Comparison of ENCODE assay signal across 9 mouse cellular contexts in the genomic region with DNA sequence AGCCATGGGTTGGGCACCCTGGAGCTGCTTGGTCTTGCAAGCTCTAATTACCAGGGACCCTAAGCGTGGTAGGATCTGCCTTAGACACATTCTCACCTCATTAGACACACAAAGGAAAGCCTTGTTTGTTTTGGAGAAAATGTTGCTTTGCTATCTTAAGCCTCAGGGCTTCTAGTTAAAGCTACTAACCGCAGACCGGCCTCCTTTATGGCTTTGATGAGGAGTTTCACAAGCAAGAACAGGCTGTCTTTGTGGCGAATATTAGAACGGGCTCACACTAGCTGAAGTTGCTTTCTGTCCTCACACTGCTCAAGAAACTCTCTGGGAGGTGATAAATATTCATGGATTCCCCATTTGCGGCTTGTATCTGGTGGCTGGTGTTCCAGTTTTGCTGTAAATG. TPM values are rescaled to one million over a fixed set of nuclear protein-coding genes. Genes with fewer than 3 reads are reported as not detected.
DNase-seq lines count a peak whose midpoint lies in the region; ATAC-seq and TF ChIP-seq lines count a peak whose summit lies in the region.
"Had no signal": no experiment of that assay in that cellular context is flagged by ENCODE, and none has a peak within 500 bp of the region (broad histone marks: within the 10 kb centered on the region; RNA-seq: fewer than 3 reads in every experiment).

No protein-coding gene starts in this region.

- ATAC-seq in heart, embryonic 12.5 days (ENCODE audit: insufficient number of reproducible peaks, low FRiP score): no peak
- ATAC-seq in midbrain, embryonic 11.5 days (ENCODE audit: low FRiP score): no peak
- no peak for ATAC-seq in midbrain, embryonic 15.5 days (replicated peaks)
- peak; percentile 63 for ATAC-seq in forebrain, postnatal 0 days
- ATAC-seq in limb, embryonic 15.5 days (ENCODE audit: insufficient number of reproducible peaks, low FRiP score, low TSS enrichment, low read depth): 0 out of 2 replicates have a peak, but pooled peaks have one; percentile 22
- ATAC-seq in CD4-positive, CD25-positive, alpha-beta regulatory T cell, adult 4 months: no peak

- H3K4me1 ChIP-seq in heart, embryonic 12.5 days (replicated peaks): peaks cover 14% of the 10 kb centered on the region
- H3K4me1 ChIP-seq in midbrain, embryonic 11.5 days (ENCODE audit: control insufficient read depth, insufficient read depth, low read length): no peaks in the 10 kb centered on the region
- no peaks in the 10 kb centered on the region for H3K4me1 ChIP-seq in midbrain, embryonic 15.5 days
- H3K4me1 ChIP-seq in forebrain, postnatal 0 days (ENCODE audit: insufficient read depth): no peaks in the 10 kb centered on the region
- peaks cover 41% of the 10 kb centered on the region for H3K4me1 ChIP-seq in limb, embryonic 15.5 days

- 36% methylated on average over 6 of the region's 6 CpGs for WGBS in heart, embryonic 12.5 days
- 59% methylated on average over 6 of the region's 6 CpGs for WGBS in midbrain, embryonic 11.5 days
- 40% methylated on average over 6 of the region's 6 CpGs for WGBS in midbrain, embryonic 15.5 days
- 13% methylated on average over 6 of the region's 6 CpGs for WGBS in forebrain, postnatal 0 days
- WGBS in limb, embryonic 15.5 days: 16% methylated on average over 6 of the region's 6 CpGs

- H3K27ac ChIP-seq in heart, embryonic 12.5 days (ENCODE audit: poor library complexity, severe bottlenecking): no peak overlapping the region
- no peak overlapping the region for H3K27ac ChIP-seq in midbrain, embryonic 11.5 days (ENCODE audit: low read depth, low read length)
- no peak overlapping the region for H3K27ac ChIP-seq in midbrain, embryonic 15.5 days
- H3K27ac ChIP-seq in forebrain, postnatal 0 days (ENCODE audit: low read depth, low read length): no peak overlapping the region
- H3K27ac ChIP-seq in limb, embryonic 15.5 days: peak overlapping the region; percentile 59; the same call in 1 of the 2 replicates

- no peak overlapping the region for H3K4me3 ChIP-seq in heart, embryonic 12.5 days
- H3K4me3 ChIP-seq in midbrain, embryonic 11.5 days (ENCODE audit: low read depth, low read length): no peak overlapping the region
- H3K4me3 ChIP-seq in midbrain, embryonic 15.5 days: no peak overlapping the region
- no peak overlapping the region for H3K4me3 ChIP-seq in forebrain, postnatal 0 days (ENCODE audit: low read depth, low read length)
- H3K4me3 ChIP-seq in limb, embryonic 15.5 days: no peak overlapping the region

- no peaks in the 10 kb centered on the region for H3K9me3 ChIP-seq in heart, embryonic 12.5 days (replicated peaks)
- no peaks in the 10 kb centered on the region for H3K9me3 ChIP-seq in midbrain, embryonic 11.5 days (ENCODE audit: control insufficient read depth, low read length)
- no peaks in the 10 kb centered on the region for H3K9me3 ChIP-seq in midbrain, embryonic 15.5 days
- no peaks in the 10 kb centered on the region for H3K9me3 ChIP-seq in forebrain, postnatal 0 days (ENCODE audit: low read length)
- no peaks in the 10 kb centered on the region for H3K9me3 ChIP-seq in limb, embryonic 15.5 days

- H3K27me3 ChIP-seq in heart, embryonic 12.5 days (replicated peaks): no peaks in the 10 kb centered on the region
- H3K27me3 ChIP-seq in midbrain, embryonic 11.5 days (ENCODE audit: control insufficient read depth, insufficient read depth, low read length): no peaks in the 10 kb centered on the region
- no peaks in the 10 kb centered on the region for H3K27me3 ChIP-seq in midbrain, embryonic 15.5 days (replicated peaks)
- no peaks in the 10 kb centered on the region for H3K27me3 ChIP-seq in forebrain, postnatal 0 days (ENCODE audit: insufficient read depth, low read length)
- no peaks in the 10 kb centered on the region for H3K27me3 ChIP-seq in limb, embryonic 15.5 days

- H3K9ac ChIP-seq in heart, embryonic 12.5 days: no peak overlapping the region
- H3K9ac ChIP-seq in midbrain, embryonic 11.5 days (ENCODE audit: low read length): no peak overlapping the region
- H3K9ac ChIP-seq in midbrain, embryonic 15.5 days: no peak overlapping the region
- H3K9ac ChIP-seq in forebrain, postnatal 0 days: no peak overlapping the region
- H3K9ac ChIP-seq in limb, embryonic 15.5 days: no peak overlapping the region

- H3K4me2 ChIP-seq in heart, embryonic 12.5 days: no peak overlapping the region
- H3K4me2 ChIP-seq in midbrain, embryonic 11.5 days: no peak overlapping the region
- H3K4me2 ChIP-seq in midbrain, embryonic 15.5 days: no peak overlapping the region
- H3K4me2 ChIP-seq in forebrain, postnatal 0 days (ENCODE audit: low read depth): no peak overlapping the region
- H3K4me2 ChIP-seq in limb, embryonic 15.5 days: no peak overlapping the region

- peak; percentile 92 for DNase-seq in heart, adult 11 months
- peak; percentile 62 for DNase-seq in midbrain, embryonic 11.5 days (ENCODE audit: low spot score, missing footprints)
- no peak for DNase-seq in forebrain, postnatal 0 days
- DNase-seq in adrenal gland, postnatal 4 days (ENCODE audit: low spot score in 2 of 2): no peak
- DNase-seq: cerebellum, postnatal 10 days had no signal

- no peak for TF ChIP-seq CTCF in forebrain, postnatal 0 days (IDR thresholded peaks at IDR 0.05; ENCODE audit: low read depth)

- H3K36me3 ChIP-seq in heart, embryonic 12.5 days: no peaks in the 10 kb centered on the region
- no peaks in the 10 kb centered on the region for H3K36me3 ChIP-seq in midbrain, embryonic 11.5 days (ENCODE audit: control insufficient read depth, insufficient read depth, low read length)
- H3K36me3 ChIP-seq in midbrain, embryonic 15.5 days (replicated peaks): no peaks in the 10 kb centered on the region
- no peaks in the 10 kb centered on the region for H3K36me3 ChIP-seq in forebrain, postnatal 0 days (ENCODE audit: insufficient read depth)
- 0 out of 2 replicates have a peak, but pooled peaks cover 3% of the 10 kb centered on the region for H3K36me3 ChIP-seq in limb, embryonic 15.5 days

RNA-seq across cellular contexts. Expression of a gene that starts 10.5 kb away (rescaled TPM):
- polyA plus RNA-seq in heart, embryonic 12.5 days (2016; fragmentation: Nextera tagmentation; extraction: Ambion mirVana): 5.0 and 6.0 TPM in 2 replicates
- polyA plus RNA-seq in midbrain, embryonic 11.5 days (2014; fragmentation: Nextera tagmentation; extraction: Ambion mirVana): 3.0 and 4.3 TPM in 2 replicates
- 1.5 and 1.8 TPM in 2 replicates for polyA plus RNA-seq in midbrain, embryonic 15.5 days (2015; fragmentation: Nextera tagmentation; extraction: Ambion mirVana)
- 4.0 and 6.1 TPM in 2 replicates for total RNA-seq in forebrain, postnatal 0 days (2014; rRNA removed)
- polyA plus RNA-seq in forebrain, postnatal 0 days (2015; fragmentation: Nextera tagmentation; extraction: Ambion mirVana): 0.78 and 1.7 TPM in 2 replicates
- 10.7 and 11.0 TPM in 2 replicates for polyA plus RNA-seq in limb, embryonic 15.5 days (2015; fragmentation: Nextera tagmentation; extraction: Ambion mirVana)
- under 1 TPM; 0.15 to 0.51 TPM for polyA plus RNA-seq in CD4-positive, CD25-positive, alpha-beta regulatory T cell, adult 4 months (2017; shearing (Covaris generic))
- 10 to 100 TPM; 15.5 to 16.8 TPM for total RNA-seq in adrenal gland, postnatal 4 days (2021)

RNA-seq across cellular contexts. Expression of a gene that starts 22.1 kb away (rescaled TPM):
- polyA plus RNA-seq in heart, embryonic 12.5 days (2016; fragmentation: Nextera tagmentation; extraction: Ambion mirVana): 58.9 and 63.6 TPM in 2 replicates
- 86.5 and 100 TPM in 2 replicates for polyA plus RNA-seq in midbrain, embryonic 11.5 days (2014; fragmentation: Nextera tagmentation; extraction: Ambion mirVana)
- polyA plus RNA-seq in midbrain, embryonic 15.5 days (2015; fragmentation: Nextera tagmentation; extraction: Ambion mirVana): 50.8 and 52.8 TPM in 2 replicates
- total RNA-seq in forebrain, postnatal 0 days (2014; rRNA removed): 67.6 and 78.5 TPM in 2 replicates
- polyA plus RNA-seq in forebrain, postnatal 0 days (2015; fragmentation: Nextera tagmentation; extraction: Ambion mirVana): 17.7 and 25.2 TPM in 2 replicates
- 50.5 and 57.0 TPM in 2 replicates for polyA plus RNA-seq in limb, embryonic 15.5 days (2015; fragmentation: Nextera tagmentation; extraction: Ambion mirVana)
- 10 to 100 TPM; 44.4 to 57.1 TPM for polyA plus RNA-seq in CD4-positive, CD25-positive, alpha-beta regulatory T cell, adult 4 months (2017; shearing (Covaris generic))
- 100 to 1,000 TPM in 1 of 2 experiments, 10 to 100 TPM in 1; 96.7 to 103 TPM for total RNA-seq in adrenal gland, postnatal 4 days (2021)

Comparison
In these comparisons a context has a peak if more than half of its experiments do, and no peak if none do; other contexts are left out.
1. DNase-seq: peak in heart, adult 11 months (single experiment) and midbrain, embryonic 11.5 days (single experiment); none in forebrain, postnatal 0 days (single experiment) and adrenal gland, postnatal 4 days (0 of 2).
2. ATAC-seq: peak in forebrain, postnatal 0 days (single experiment) and limb, embryonic 15.5 days (single experiment); none in heart, embryonic 12.5 days (single experiment), midbrain, embryonic 11.5 days (single experiment), midbrain, embryonic 15.5 days (single experiment) and CD4-positive, CD25-positive, alpha-beta regulatory T cell, adult 4 months (single experiment).